Mouse (Mus musculus) heart, embryonic 10.5 days (tissue): ENCODE data around the gene Lrpprc. TPM values are rescaled to one million over a fixed set of nuclear protein-coding genes. Genes with fewer than 3 reads are reported as not detected.

Source experiments
- DNase-seq: peaks from one replicate; pipeline ENCODE4 v3.0.0-alpha.2; 2017; ENCODE audit warnings: low spot score
- H3K27ac ChIP-seq: fragments of 300-500 bp; sonication (generic); 2 replicates; pipeline ENCODE4 v1.5.1; 2016; ENCODE audit warnings: mild to moderate bottlenecking
- H3K27me3 ChIP-seq: fragments of 300-500 bp; sonication (generic); 2 replicates; pipeline ENCODE4 v1.6.1; 2016; ENCODE audit warnings: mild to moderate bottlenecking; ENCODE audit not compliant: poor library complexity, insufficient read depth, severe bottlenecking
- H3K36me3 ChIP-seq: fragments of 300-500 bp; sonication (generic); 2 replicates; pipeline ENCODE4 v1.6.1; 2016; ENCODE audit warnings: mild to moderate bottlenecking, moderate library complexity
- H3K4me1 ChIP-seq: fragments of 300-500 bp; sonication (generic); 2 replicates; pipeline ENCODE4 v1.6.1; 2016; ENCODE audit warnings: mild to moderate bottlenecking
- H3K4me3 ChIP-seq: fragments of 300-500 bp; sonication (generic); 2 replicates; pipeline ENCODE4 v1.5.1; 2016; ENCODE audit warnings: mild to moderate bottlenecking, moderate library complexity
- H3K9me3 ChIP-seq: fragments of 300-500 bp; sonication (generic); 2 replicates; pipeline ENCODE4 v1.6.1; 2016; ENCODE audit warnings: mild to moderate bottlenecking, moderate library complexity
- WGBS: fragments of 180-500 bp; shearing (Covaris S2); methylation state at CpG from one replicate; pipeline ENCODE4 v1.1.7; 2016; 5-methylcytosine and 5-hydroxymethylcytosine counted together
- polyA plus RNA-seq: library from polyadenylated mRNA; unstranded; fragments of >200 nt; fragmentation: Nextera tagmentation; extraction: Ambion mirVana; gene quantifications from 2 replicates; pipeline ENCODE4 v1.2.1, GENCODE M21; 2016

Lrpprc gene
- polyA plus RNA-seq, 1 experiment from 2014 or later, result 61.6 TPM

DNA sequence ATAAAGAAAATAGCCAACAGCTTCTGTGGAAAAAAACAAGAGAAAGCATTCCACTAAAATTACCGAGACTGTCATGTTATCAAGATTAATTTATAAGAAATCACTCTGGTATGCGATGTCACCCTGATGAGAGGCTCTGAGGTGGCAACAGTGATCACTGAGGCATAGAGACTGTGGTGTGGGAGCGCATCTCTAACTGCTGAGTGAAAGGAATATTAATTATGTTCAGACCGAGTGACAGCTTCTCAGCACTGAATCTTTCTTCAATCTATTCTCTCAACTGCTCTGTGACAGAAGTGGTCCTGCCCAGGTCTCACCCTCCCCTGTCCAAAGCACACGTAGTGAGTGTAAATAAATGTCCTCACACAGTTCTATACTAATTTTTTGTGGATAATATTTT is 37.1 kb downstream of the Lrpprc start:
- Histone ChIP-seq H3K27ac (no peak overlapping the region), H3K9me3 (no peaks in the 10 kb centered on the region), H3K27me3 (no peaks in the 10 kb centered on the region), H3K4me1 (no peaks in the 10 kb centered on the region), H3K4me3 (no peak overlapping the region), H3K36me3 (peaks cover 47% of the 10 kb centered on the region)
- 87% methylated on average over 5 of the region's 5 CpGs for WGBS
- DNase-seq, result no peak

DNA sequence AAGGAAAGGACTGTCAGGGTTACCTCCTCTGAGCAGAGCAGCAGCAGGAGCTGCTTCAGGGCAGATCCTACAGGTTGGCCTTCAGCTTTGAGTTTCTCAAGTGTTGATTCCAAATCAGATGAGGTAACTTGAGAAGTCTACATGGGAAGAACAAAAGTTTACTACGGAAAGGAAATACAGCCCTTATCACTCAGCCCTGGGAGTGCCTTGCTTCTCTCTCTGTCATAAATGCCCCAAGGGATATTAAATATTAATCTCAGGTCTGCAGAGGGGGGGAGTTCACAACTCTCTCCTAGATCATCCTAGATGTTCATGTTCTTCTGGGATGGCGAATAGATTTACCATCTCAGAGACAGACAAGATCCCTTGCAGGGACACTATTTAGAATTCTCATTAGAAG is 38.3 kb downstream of the Lrpprc start:
- Histone ChIP-seq H3K9me3 (no peaks in the 10 kb centered on the region), H3K27me3 (no peaks in the 10 kb centered on the region), H3K36me3 (peaks cover 51% of the 10 kb centered on the region), H3K4me1 (no peaks in the 10 kb centered on the region), H3K27ac (no peak overlapping the region), H3K4me3 (no peak overlapping the region)
- WGBS, result 73% methylated on average over 2 of the region's 2 CpGs
- no peak for DNase-seq

DNA sequence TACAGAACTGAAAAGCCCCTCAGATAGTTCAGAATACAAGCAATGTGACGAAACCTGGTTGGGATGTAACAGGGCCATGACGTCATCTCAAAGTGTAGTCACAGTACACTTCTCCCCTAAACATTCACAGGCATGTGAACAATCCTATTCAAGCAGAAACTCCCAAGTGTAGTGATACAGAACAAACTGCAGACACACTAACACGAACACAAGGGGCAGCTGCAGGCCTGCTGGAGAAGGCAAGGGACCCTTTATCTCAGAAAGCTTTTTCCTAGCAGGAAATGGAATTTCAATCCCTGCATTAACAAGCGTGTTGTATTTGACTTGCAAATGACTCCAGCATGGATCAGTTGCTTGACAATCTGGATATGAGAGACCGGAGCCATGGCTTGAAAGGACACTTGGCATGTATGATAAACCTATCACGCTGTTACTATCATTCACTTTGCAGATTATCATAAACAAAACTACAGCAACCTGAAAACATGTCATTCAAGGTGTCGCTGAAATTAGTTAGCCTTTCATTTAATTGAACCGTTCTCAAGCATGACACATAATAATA is 38.9 kb downstream of the Lrpprc start:
- Histone ChIP-seq H3K4me1 (no peaks in the 10 kb centered on the region), H3K4me3 (no peak overlapping the region), H3K27me3 (no peaks in the 10 kb centered on the region), H3K36me3 (peaks cover 54% of the 10 kb centered on the region), H3K9me3 (no peaks in the 10 kb centered on the region), H3K27ac (no peak overlapping the region)
- whole genome bisulfite sequencing, result 72% methylated on average over 8 of the region's 8 CpGs
- DNase-seq, result no peak

DNA sequence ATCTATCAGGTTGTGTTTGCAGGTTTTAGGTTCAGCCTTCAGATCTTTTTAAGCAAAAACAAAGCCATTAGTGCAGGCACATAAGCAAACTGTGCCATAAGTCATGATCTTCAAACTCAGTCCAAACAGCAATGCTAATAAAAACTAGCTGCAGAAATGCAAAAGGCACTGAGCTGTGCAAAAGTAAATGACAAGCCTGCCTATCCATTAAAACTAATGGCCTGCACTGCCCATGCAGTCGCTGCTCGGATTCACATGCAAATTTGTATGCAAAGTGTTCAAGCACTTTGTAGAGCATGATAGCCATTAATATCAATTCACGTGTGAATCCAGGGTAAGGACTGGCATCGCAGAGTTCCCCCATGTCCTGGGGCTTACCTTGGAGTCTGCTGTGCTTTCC is 40.5 kb downstream of the Lrpprc start:
- 86% methylated on average over 4 of the region's 4 CpGs for WGBS
- no peak for DNase-seq
- no peaks in the 10 kb centered on the region for H3K27me3 ChIP-seq
- no peaks in the 10 kb centered on the region for H3K9me3 ChIP-seq
- H3K4me3 ChIP-seq, result no peak overlapping the region
- H3K4me1 ChIP-seq, result no peaks in the 10 kb centered on the region
- peaks cover 54% of the 10 kb centered on the region for H3K36me3 ChIP-seq
- H3K27ac ChIP-seq, result no peak overlapping the region

DNA sequence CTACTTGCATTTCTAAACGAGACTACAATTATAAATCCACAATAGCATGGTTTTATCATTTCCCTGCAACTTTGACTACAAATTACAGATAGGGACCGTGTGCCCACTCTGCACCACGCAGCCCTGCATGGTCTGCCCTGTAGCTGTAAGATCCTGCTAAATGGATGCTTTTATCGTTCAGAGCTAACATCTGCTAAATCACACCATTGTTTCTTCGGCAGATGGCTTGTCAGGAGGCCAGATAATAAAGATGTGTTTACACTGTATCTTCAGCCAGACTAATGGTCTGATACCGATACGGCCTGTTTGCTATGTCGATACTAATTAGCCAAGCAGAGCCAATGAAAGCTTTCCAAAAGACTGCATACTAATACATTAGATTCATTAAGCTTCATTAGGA is 41.3 kb downstream of the Lrpprc start:
- WGBS, result 70% methylated on average over 8 of the region's 8 CpGs
- H3K36me3 ChIP-seq, result peaks cover 54% of the 10 kb centered on the region

DNA sequence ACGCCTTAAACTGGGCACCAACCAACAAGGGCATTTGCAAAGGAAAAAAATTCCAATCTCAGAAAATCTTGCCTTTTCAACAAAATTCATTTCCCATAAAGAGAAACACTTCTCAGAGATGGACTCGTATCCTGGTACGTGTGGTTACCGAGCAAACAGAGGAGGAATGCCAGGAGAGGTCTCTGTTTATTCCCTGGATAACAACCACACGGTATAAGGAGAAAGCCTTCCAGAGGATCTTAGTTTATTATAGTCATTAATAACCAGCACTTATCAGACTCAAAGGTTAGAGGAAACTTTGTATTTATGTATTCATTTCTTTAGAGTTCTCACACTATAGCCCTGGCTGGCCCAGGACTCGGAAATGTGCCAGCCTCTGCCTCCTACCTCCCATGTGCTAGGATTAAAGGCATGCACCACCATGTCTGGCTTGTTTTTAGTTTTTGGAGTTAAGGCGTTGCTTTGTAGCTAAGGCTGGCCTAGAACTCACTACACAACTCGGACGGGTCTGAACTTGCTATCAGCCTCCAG is 42.4 kb downstream of the Lrpprc start:
- peaks cover 3% of the 10 kb centered on the region for H3K4me1 ChIP-seq
- no peaks in the 10 kb centered on the region for H3K27me3 ChIP-seq
- 90% methylated on average over 9 of the region's 9 CpGs for WGBS
- H3K4me3 ChIP-seq, result no peak overlapping the region
- DNase-seq, result no peak
- peaks cover 49% of the 10 kb centered on the region for H3K36me3 ChIP-seq
- no peak overlapping the region for H3K27ac ChIP-seq
- H3K9me3 ChIP-seq, result no peaks in the 10 kb centered on the region

More for the DNA sequence above, 41.3 kb downstream of the Lrpprc start:
- Histone ChIP-seq H3K4me1 (no peaks in the 10 kb centered on the region), H3K9me3 (no peaks in the 10 kb centered on the region), H3K27ac (no peak overlapping the region), H3K27me3 (no peaks in the 10 kb centered on the region), H3K4me3 (no peak overlapping the region)
- DNase-seq, result no peak

DNA sequence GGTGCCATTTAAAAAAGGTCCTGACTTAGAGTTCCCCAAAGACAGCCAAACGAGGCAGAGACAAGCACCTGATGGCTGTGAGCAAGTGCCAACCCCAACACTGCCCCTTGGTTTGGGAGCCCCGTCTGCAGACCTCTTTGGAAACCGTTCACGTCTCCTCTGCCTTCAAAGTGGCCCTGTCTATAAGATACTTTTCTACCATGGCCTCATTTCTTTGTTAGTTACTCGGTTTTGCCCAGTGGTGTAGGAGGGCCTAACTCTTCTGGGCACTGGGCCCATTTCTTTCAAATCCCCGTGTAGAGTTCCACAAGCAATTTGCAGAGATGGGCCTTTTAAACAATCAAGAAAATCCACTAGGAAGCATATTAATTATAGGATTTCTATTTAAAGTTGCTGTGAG is 43.4 kb downstream of the Lrpprc start:
- Histone ChIP-seq H3K27ac (no peak overlapping the region), H3K36me3 (peaks cover 42% of the 10 kb centered on the region), H3K27me3 (no peaks in the 10 kb centered on the region), H3K4me3 (no peak overlapping the region), H3K4me1 (peaks cover 12% of the 10 kb centered on the region), H3K9me3 (no peaks in the 10 kb centered on the region)
- 80% methylated on average over 6 of the region's 6 CpGs for WGBS
- no peak for DNase-seq

DNA sequence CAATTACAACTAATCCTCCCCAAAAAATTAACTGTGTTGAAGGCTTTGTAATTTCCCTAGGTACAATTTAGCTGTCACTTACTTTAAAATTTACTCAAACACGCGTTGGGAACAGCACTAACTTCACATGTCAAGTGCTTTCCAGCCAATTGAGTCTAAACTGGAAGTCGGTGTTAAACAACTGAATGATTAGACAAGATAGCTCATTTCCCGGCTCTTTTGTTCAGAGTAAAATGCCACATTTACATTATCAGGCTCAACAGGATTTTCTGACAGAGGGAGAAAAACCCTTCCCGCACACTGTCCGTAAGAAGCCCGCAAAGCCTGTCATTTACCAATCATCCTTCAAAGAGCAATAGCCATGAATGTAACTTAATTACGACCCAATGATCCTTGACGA is 45.6 kb downstream of the Lrpprc start:
- Histone ChIP-seq H3K36me3 (peaks cover 25% of the 10 kb centered on the region), H3K27ac (no peak overlapping the region), H3K27me3 (no peaks in the 10 kb centered on the region), H3K4me1 (peaks cover 12% of the 10 kb centered on the region), H3K9me3 (no peaks in the 10 kb centered on the region), H3K4me3 (no peak overlapping the region)
- 61% methylated on average over 9 of the region's 9 CpGs for WGBS
- no peak for DNase-seq

DNA sequence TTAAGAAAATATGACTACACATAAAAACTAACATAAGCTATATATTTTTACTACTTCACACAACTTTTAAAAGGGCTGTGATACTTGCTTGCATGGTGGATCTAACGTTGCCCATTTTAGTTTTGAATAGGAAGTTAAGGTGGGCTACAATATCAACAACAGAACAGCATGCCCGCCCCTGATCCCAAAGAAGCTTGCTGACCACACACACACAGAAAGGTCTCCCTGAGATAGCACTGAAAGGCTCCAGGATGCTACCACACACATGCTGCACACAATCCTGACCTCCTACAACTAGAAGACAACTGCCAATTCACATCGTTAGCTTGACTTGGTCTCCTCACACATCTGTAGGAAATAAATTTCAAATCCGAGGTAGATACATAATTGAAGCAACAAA is 46.3 kb downstream of the Lrpprc start:
- Histone ChIP-seq H3K9me3 (no peaks in the 10 kb centered on the region), H3K36me3 (peaks cover 20% of the 10 kb centered on the region), H3K27me3 (no peaks in the 10 kb centered on the region), H3K4me3 (no peak overlapping the region), H3K27ac (no peak overlapping the region), H3K4me1 (peaks cover 12% of the 10 kb centered on the region)
- 73% methylated on average over 4 of the region's 4 CpGs for WGBS
- no peak for DNase-seq

DNA sequence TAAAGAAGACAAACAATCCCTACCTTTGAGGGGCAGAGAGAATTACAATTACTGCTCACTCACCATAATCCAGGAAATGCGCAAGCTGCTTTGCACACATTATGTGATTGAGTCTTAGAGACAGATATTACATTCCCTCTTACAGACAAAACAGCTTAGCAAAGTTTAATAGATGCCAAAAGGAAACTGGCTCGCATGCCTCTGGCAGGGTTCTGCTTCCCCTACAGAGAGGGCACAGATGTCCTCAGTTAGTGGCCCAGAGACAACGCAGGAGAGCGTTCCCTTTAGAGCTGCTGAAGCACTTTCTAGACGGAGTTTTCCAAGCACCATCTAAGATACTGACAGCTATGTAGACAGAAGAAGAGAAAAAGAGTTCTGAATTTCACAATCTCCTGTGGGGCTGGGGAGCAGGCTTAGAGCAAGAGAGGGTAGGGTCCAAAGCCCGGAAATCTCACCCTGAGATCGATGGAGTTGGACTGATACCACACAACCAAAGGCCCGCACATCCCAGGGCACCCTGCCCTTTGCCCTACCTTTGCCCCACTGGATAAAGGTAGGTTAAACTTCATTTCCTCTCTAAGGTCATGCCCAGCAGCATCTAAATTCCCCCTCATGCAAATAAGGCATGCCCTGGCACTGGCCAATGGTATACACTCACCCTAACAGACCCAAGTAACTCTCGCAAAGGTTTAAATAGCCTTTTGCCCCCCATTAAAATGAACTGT is 52.4 kb downstream of the Lrpprc start:
- H3K4me1 ChIP-seq, result peaks cover 10% of the 10 kb centered on the region
- H3K27me3 ChIP-seq, result no peaks in the 10 kb centered on the region
- no peak overlapping the region for H3K27ac ChIP-seq
- no peak overlapping the region for H3K4me3 ChIP-seq
- 87% methylated on average over 9 of the region's 9 CpGs for WGBS
- no peak for DNase-seq
- H3K36me3 ChIP-seq, result peaks cover 26% of the 10 kb centered on the region
- no peaks in the 10 kb centered on the region for H3K9me3 ChIP-seq

DNA sequence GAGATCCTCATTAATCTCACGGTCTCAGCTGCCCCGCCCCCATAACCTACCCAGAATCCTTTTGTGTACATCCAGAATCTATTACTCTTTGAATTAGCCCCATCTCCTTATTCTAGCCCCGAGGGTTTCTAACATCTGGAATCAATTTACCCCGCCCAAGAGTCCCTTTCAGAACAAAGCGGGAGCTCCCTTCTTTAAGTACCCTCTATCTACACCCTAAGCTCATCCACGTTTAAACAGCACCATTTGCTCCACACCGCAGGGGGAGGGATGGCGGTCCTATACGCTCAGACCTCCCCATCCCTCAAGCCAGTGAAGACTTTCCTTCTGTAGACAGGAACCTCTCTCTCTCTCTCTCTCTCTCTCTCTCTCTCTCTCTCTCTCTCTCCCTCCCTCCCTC is 53.9 kb downstream of the Lrpprc start:
- Histone ChIP-seq H3K27me3 (no peaks in the 10 kb centered on the region), H3K4me1 (no peaks in the 10 kb centered on the region), H3K4me3 (no peak overlapping the region), H3K27ac (no peak overlapping the region), H3K36me3 (peaks cover 31% of the 10 kb centered on the region), H3K9me3 (no peaks in the 10 kb centered on the region)
- 50% methylated on average over 9 of the region's 9 CpGs for WGBS
- DNase-seq, result no peak

DNA sequence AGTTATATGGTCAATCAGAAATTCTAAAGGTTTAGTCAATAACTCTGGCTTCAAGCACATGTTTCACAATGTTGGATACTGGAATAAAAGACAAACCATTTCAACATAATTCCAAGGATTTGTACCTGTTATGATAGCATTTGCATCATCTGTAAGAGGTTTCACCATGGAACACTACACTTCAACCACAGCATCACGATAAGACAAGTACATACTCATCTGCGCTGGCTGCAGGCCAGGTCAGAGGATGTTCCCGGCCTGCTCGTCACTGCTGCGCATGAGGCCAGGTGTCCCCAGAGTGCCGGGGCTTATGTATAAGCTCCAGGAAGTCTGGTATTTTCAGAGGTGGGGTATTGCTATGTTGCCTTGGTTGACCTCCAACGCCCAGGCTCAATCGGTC is 58.0 kb downstream of the Lrpprc start:
- WGBS, result 92% methylated on average over 8 of the region's 8 CpGs
- Histone ChIP-seq H3K27ac (no peak overlapping the region), H3K36me3 (peaks cover 37% of the 10 kb centered on the region)

DNA sequence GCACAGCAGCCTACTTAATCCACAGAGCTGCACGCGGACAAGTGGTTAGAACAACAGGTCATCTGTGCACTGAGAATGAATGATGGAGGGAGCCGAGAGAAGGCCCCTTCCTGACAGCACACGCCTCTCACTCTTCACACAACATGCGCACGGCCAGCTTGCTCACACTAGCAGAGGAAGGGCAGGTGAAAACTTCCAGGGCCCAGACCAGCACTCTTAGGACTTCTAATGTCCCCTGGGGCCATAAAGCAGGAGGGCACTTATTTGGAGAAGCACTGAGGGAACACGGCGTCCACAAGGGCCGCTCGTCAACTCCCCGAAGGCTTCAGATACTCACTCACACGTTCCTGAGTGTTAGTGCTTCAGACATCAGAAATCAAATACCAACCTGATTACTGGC is 59.2 kb downstream of the Lrpprc start:
- 86% methylated on average over 12 of the region's 12 CpGs for WGBS
- peaks cover 38% of the 10 kb centered on the region for H3K36me3 ChIP-seq

More for the DNA sequence above, 58.0 kb downstream of the Lrpprc start:
- no peak overlapping the region for H3K4me3 ChIP-seq
- 0 out of 2 replicates have a peak, but pooled peaks cover 6% of the 10 kb centered on the region for H3K4me1 ChIP-seq
- no peaks in the 10 kb centered on the region for H3K9me3 ChIP-seq
- no peak for DNase-seq
- no peaks in the 10 kb centered on the region for H3K27me3 ChIP-seq

More for the DNA sequence above, 59.2 kb downstream of the Lrpprc start:
- no peaks in the 10 kb centered on the region for H3K27me3 ChIP-seq
- no peaks in the 10 kb centered on the region for H3K9me3 ChIP-seq
- H3K4me3 ChIP-seq, result no peak overlapping the region
- 0 out of 2 replicates have a peak, but pooled peaks cover 6% of the 10 kb centered on the region for H3K4me1 ChIP-seq
- no peak for DNase-seq
- no peak overlapping the region for H3K27ac ChIP-seq
